Mouse (Mus musculus): Measurements from ENCODE around the gene Twist1. TPM values are rescaled to one million over a fixed set of nuclear protein-coding genes. Genes with fewer than 3 reads are reported as not detected.

The Twist1 gene
- polyA plus RNA-seq (2016; fragmentation: Nextera tagmentation; extraction: Ambion mirVana), result 13.1 and 15.5 TPM in 2 replicates

DNA sequence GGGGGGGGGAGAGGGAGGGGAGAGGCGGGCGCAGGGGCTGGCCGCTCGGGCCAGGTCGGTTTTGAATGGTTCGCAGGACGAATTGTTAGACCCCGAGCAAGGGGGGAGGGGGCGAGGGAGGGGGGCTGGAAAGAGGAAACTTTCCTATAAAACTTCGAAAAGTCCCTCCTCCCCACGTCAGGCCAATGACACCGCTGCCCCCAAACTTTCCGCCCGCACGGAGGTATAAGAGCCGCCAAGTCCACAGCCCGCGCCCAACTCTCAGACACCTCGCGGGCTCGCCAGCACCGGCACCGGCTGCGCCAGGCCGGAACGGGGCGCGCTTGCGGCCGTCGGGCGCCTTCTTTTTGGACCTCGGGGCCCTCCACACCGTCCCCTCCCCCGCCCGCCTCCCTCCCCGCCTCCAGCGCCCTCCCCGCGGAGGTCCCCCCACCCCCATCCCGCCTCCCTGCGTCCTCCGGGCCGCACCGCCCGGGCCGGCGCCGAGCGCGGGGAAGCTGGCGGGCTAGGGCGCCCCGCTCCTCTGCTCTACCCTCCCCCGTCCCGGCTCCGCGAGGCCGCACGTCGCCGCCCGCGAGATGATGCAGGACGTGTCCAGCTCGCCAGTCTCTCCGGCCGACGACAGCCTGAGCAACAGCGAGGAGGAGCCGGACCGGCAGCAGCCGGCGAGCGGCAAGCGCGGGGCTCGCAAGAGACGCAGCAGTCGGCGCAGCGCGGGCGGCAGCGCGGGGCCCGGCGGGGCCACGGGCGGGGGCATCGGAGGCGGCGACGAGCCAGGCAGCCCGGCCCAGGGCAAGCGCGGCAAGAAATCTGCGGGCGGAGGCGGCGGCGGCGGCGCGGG is at the start of gene Twist1:
Gene Twist1 (plus strand): TSS at position 272 of the 841 bp plus-strand sequence.
- Histone ChIP-seq H3K4me3 (peak within 1 kb of the TSS; percentile 58), H3K4me2 (replicated peaks) (peak within 1 kb of the TSS; percentile 62), H3K36me3 (no peaks in the 10 kb centered on the region), H3K27me3 (replicated peaks) (peaks cover 82% of the 10 kb centered on the region), H3K9me3 (no peaks in the 10 kb centered on the region), H3K9ac (peak within 1 kb of the TSS; percentile 80), H3K4me1 (peaks cover 25% of the 10 kb centered on the region), H3K27ac (peak within 1 kb of the TSS; percentile 18)
- WGBS, result under 1% methylated on average over 70 of the region's 105 CpGs
- peak; percentile 68 for ATAC-seq (ENCODE audit: low FRiP score, low read depth)

DNA sequence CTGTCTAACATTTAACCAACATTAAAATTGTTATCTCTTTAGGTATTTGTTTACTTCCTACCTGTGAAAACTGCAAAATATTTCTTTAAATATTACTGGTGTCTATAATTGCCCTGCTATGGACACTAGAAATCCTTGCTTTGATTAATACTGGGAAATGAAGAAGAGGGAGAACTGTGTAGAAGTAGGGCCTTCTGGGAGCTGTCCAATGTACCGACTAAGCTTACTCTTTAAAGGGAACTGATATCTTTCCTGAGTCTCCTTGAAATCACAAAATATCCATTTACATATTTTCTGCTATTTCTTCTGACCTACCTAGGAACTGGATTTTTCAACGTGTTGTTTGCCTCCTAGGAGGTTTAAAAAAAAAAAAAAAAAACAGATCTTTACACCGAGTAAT is 30.7 kb upstream of the Twist1 start:
- Histone ChIP-seq H3K36me3 (no peaks in the 10 kb centered on the region), H3K4me2 (replicated peaks) (no peak overlapping the region), H3K4me3 (no peak overlapping the region), H3K4me1 (peaks cover 15% of the 10 kb centered on the region; the same call in 1 of the 2 replicates), H3K27ac (no peak overlapping the region), H3K9ac (no peak overlapping the region), H3K27me3 (replicated peaks) (peaks cover 33% of the 10 kb centered on the region), H3K9me3 (no peaks in the 10 kb centered on the region)
- WGBS, result 8% methylated on average over 3 of the region's 3 CpGs
- ATAC-seq (ENCODE audit: low FRiP score, low read depth), result no peak

DNA sequence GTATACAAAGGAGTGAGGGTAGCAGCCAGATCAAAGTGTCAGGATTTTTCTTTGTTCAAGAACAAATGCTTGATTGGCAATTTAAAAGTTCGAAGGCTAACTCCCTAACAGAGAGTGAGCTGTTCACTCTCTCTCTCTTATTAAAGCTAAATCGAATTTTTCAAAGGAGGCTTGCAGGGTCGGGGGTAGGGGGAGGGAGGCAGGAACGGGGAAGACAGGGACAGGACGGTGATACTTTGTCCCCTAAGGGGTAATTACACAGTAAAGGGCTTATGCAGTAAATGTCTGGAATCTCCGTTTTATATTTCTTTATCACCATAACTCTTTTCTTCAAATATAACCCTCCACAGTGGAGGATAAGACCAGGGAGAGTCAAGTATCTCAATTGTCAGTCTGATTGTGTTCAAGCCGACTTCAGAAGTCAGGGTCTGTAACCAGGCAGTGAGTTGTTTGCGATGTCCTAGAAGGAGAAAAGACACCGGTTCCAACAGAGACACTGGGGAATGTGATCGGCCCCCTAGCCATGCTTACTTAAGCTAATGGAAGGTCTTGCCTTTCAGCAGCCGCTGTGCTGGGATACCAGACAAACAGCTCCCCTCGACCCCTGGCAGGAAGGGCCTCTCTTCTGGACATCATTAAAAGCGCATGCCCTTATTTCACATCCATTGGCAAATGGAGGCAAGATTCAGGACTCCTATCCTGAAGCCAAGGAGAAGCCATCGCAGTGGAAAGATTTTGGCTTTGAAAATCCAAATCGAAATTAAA is 30.0 kb upstream of the Twist1 start:
- Histone ChIP-seq H3K27me3 (replicated peaks) (peaks cover 33% of the 10 kb centered on the region), H3K36me3 (no peaks in the 10 kb centered on the region), H3K9me3 (no peaks in the 10 kb centered on the region), H3K9ac (no peak overlapping the region), H3K27ac (no peak overlapping the region), H3K4me1 (peaks cover 15% of the 10 kb centered on the region; the same call in 1 of the 2 replicates), H3K4me3 (no peak overlapping the region), H3K4me2 (replicated peaks) (peak overlapping the region; percentile 59)
- no peak for ATAC-seq (ENCODE audit: low FRiP score, low read depth)
- WGBS, result under 1% methylated on average over 15 of the region's 15 CpGs

DNA sequence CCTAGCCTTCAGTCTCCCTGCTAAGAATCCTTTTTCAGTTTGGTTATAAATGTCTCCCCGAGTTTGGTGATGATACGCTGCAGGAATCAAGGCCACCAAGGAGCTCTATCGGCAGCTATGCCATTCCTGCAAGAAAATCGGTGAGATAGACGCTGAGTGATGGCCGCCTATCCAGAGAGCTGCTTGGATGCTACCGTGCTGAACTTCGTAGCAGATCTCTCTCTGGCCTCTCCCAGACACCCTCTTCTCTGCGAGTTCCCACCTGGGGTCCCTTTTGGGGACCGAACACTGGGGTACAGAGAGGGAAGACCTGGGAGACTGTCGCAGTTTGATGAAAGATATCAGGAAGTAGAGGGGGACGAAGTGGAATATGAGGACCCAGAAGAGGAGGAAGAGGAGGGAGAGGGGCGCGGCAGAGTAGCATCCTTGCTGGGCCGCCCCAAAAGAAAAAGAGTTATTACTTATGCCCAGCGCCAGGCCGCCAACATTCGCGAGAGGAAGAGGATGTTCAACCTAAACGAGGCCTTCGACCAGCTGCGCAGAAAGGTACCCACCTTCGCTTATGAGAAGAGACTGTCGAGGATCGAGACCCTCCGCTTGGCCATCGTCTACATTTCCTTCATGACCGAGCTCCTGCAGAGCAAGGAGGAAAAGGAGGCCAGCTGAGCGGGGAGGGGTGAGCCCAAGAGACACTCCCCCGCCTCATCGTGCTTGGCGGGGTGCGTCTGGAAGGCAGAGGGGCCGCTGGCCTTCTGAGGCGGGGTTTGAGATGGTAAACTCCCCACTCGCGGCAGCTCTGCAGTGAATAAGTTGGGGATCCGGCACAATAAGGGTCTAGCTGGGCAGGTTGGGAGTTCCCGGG is 28.9 kb upstream of the Twist1 start, which contains the start of gene Ferd3l:
Gene Ferd3l (plus strand): TSS at position 95 of the 862 bp plus-strand sequence.
- under 1% methylated on average over 39 of the region's 39 CpGs for WGBS

DNA sequence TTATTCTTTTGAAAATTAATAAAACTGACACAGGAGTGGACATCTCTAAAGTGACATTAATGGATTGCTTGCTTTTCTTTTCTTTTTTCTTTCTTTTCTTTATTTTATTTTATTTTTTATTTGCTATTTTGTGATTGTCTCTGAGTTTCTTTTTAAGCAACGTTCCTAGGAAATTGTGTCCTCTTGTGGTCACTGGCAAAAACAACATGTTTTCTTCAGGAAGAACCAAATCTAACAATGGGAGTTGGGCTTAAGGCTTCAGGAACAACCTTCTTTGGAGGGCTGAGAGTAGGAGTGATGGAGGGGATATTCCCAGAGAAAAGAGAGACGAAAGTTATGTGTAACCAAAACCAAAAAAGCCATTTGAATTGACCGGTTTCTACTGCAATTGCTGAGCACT is 4.6 kb upstream of the Twist1 start:
- peaks cover 16% of the 10 kb centered on the region for H3K4me1 ChIP-seq
- no peak overlapping the region for H3K4me3 ChIP-seq
- no peak overlapping the region for H3K9ac ChIP-seq
- no peaks in the 10 kb centered on the region for H3K36me3 ChIP-seq
- ATAC-seq (ENCODE audit: low FRiP score, low read depth), result no peak
- H3K9me3 ChIP-seq, result no peaks in the 10 kb centered on the region
- no peak overlapping the region for H3K27ac ChIP-seq
- WGBS, result 4% methylated on average over 3 of the region's 3 CpGs
- peaks cover 39% of the 10 kb centered on the region for H3K27me3 ChIP-seq (replicated peaks)
- no peak overlapping the region for H3K4me2 ChIP-seq (replicated peaks)

More for the DNA sequence above, 28.9 kb upstream of the Twist1 start, which contains the start of gene Ferd3l:
- Histone ChIP-seq H3K4me2 (replicated peaks) (peak within 1 kb of the TSS; percentile 59), H3K27ac (no peak within 1 kb of the TSS), H3K4me3 (peak within 1 kb of the TSS; percentile 25), H3K9me3 (no peaks in the 10 kb centered on the region), H3K36me3 (no peaks in the 10 kb centered on the region), H3K9ac (no peak within 1 kb of the TSS), H3K4me1 (peaks cover 15% of the 10 kb centered on the region; the same call in 1 of the 2 replicates), H3K27me3 (replicated peaks) (peaks cover 33% of the 10 kb centered on the region)
- ATAC-seq (ENCODE audit: low FRiP score, low read depth), result peak; percentile 64; the same call in 1 of the 2 replicates

DNA sequence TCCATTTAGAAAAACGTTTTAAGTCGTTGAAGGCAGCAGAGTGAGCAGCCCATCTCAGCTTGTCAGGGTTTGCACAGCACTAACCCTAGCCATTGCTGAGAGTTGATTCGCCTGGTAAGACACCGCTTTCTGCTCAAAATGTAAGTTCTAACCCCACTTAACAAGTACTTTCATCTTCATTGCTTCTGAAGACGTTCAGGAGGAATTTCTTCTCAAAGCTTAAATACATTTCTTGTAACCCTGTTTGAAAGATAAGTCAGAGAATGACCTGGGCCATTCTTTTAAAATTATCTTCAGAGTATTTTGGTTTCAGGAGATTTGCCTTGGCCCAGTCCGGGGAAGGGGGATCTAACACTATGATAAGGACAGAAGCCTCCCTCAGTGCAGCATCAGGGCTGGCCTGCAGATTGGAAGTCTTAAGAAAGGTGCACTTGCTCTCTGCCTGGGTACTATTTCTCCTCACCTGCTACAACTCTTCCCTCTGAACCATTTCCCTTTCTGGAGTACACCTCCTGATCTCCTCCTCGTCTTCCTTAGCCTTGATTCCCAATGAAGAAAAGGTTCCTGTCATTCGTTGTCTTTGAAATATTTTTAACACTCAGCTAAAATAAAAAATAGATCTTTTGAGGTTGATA is 2.4 kb upstream of the Twist1 start:
- no peaks in the 10 kb centered on the region for H3K9me3 ChIP-seq
- H3K27ac ChIP-seq, result no peak overlapping the region
- no peak for ATAC-seq (ENCODE audit: low FRiP score, low read depth)
- WGBS, result 9% methylated on average over 8 of the region's 8 CpGs
- H3K4me1 ChIP-seq, result peaks cover 25% of the 10 kb centered on the region
- H3K9ac ChIP-seq, result no peak overlapping the region
- H3K4me2 ChIP-seq (replicated peaks), result no peak overlapping the region
- no peak overlapping the region for H3K4me3 ChIP-seq
- no peaks in the 10 kb centered on the region for H3K36me3 ChIP-seq
- H3K27me3 ChIP-seq (replicated peaks), result peaks cover 58% of the 10 kb centered on the region

DNA sequence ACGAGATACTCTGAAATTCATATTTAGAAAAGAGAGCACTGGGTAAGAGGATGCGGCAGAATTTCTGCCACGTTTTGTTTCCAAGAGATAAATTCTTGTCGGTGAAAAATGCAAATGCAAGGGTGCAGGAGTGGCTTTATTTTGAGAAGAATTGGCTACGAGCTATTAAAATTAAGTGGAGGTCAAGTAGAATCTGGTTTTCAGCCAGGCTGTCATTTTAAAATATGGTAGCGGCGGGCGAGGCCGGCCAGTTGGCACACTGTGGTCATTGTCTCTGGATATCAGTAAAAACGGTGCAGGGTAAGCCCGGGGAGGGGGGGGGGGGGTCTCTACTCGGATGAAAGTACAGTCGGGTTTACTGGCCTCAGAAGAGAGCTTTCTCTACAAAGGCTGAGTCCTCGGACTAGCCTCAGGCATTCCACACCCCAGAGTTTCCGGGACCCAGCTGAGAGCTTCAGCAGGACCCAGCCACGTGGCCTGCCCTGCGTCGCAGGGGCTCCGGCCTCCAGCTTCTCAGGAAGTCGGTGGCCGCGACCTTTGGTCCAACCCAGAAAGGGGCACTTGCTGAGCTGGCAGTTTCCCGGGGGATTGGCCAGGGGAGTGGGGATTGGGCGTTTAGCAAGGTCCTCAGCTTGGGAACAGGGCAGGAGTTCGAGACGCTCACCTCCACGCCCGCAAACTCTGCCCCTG is 1.7 kb upstream of the Twist1 start:
- no peak for ATAC-seq (ENCODE audit: low FRiP score, low read depth)
- H3K4me1 ChIP-seq, result peaks cover 25% of the 10 kb centered on the region
- H3K27ac ChIP-seq, result no peak overlapping the region
- H3K4me2 ChIP-seq (replicated peaks), result peak overlapping the region; percentile 48
- peak overlapping the region; percentile 13; the same call in 1 of the 2 replicates for H3K4me3 ChIP-seq
- H3K27me3 ChIP-seq (replicated peaks), result peaks cover 63% of the 10 kb centered on the region
- 1% methylated on average over 28 of the region's 28 CpGs for WGBS
- H3K36me3 ChIP-seq, result no peaks in the 10 kb centered on the region
- H3K9ac ChIP-seq, result no peak overlapping the region
- no peaks in the 10 kb centered on the region for H3K9me3 ChIP-seq

DNA sequence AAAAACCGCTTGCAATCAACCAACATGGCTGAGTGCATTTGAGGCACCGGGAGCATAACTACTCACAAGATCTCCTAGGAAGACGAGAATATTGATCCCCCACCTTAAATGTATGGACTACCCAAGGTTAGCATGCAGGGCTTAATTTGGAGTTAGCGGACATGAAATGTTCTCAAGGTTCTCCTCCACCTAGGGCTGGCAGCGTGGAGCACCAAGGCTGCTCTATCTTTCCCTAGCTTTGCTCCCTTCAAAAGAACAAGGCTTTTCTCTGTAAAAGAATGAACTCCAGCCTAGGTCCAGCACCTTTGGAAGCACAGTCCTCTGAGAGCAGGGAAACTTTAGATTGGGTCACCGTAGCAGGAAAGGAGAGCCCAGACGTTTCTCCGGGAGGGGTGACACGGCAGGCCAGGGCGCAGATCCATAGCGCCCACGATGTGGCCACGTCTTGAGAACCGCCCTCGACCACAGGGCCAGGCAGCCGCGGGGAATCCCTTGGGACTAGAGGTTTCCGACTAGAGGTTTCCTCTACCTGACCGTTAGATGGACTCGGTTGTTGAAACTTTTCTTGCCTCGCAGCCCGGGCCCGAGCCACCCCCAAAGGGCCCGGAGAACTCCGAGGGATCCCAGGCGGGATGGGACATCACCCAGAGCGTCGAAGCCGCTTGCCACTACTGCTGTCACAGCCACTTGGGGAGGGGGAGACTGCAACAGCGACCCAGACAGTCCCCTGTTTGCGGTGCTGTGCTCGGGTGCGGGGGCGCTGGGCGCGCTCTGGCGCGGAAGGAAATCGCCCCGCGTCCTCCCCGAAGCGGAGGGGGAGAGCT is 683 bp upstream of the Twist1 start:
- under 1% methylated on average over 39 of the region's 43 CpGs for WGBS
- peak overlapping the region; percentile 58 for H3K4me3 ChIP-seq
- peaks cover 73% of the 10 kb centered on the region for H3K27me3 ChIP-seq (replicated peaks)

DNA sequence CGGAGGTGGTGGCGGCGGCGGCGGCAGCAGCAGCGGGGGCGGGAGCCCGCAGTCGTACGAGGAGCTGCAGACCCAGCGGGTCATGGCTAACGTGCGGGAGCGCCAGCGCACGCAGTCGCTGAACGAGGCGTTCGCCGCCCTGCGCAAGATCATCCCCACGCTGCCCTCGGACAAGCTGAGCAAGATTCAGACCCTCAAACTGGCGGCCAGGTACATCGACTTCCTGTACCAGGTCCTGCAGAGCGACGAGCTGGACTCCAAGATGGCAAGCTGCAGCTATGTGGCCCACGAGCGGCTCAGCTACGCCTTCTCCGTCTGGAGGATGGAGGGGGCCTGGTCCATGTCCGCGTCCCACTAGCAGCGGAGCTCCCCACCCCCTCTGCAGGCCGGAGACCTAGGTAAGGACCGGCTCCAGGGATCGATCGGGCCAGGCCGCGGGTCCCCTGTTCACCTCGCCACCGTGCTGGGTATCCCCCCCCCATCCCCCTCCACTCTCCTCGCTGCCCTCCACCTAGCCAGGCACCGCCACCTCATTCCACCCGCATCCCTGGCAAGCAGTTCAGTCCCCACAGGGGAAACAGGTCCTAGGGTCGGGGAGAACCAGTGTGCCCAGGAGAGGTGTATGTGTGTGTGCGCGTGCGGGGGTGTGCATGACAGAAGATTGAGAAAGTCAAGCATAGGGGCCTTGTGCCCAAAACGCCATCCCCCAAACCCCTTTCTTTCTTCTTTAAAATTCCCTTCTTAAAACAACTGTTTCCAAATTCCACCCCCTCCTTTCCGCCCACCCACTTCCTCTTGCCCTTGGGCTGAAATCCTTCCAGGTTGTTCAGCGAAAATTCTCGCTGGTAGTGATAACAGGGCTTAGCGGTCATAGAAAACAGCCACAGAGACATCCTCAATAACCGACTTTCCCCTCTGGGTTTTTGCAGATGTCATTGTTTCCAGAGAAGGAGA is 1.0 kb downstream of the Twist1 start:
- peak overlapping the region; percentile 80 for H3K9ac ChIP-seq
- no peaks in the 10 kb centered on the region for H3K36me3 ChIP-seq
- peaks cover 25% of the 10 kb centered on the region for H3K4me1 ChIP-seq
- ATAC-seq (ENCODE audit: low FRiP score, low read depth), result peak; percentile 46
- peak overlapping the region; percentile 18 for H3K27ac ChIP-seq
- WGBS, result under 1% methylated on average over 56 of the region's 56 CpGs
- peak overlapping the region; percentile 58 for H3K4me3 ChIP-seq
- H3K9me3 ChIP-seq, result no peaks in the 10 kb centered on the region
- H3K27me3 ChIP-seq (replicated peaks), result peaks cover 89% of the 10 kb centered on the region
- peak overlapping the region; percentile 62 for H3K4me2 ChIP-seq (replicated peaks)

More for the DNA sequence above, 683 bp upstream of the Twist1 start:
- H3K4me2 ChIP-seq (replicated peaks), result peak overlapping the region; percentile 62
- H3K36me3 ChIP-seq, result no peaks in the 10 kb centered on the region
- H3K9me3 ChIP-seq, result no peaks in the 10 kb centered on the region
- no peak overlapping the region for H3K27ac ChIP-seq
- peaks cover 25% of the 10 kb centered on the region for H3K4me1 ChIP-seq
- H3K9ac ChIP-seq, result peak overlapping the region; percentile 35; the same call in 1 of the 2 replicates
- ATAC-seq (ENCODE audit: low FRiP score, low read depth), result peak; percentile 15; the same call in 1 of the 2 replicates
